Mouse (Mus musculus) limb, embryonic 12.5 days (tissue): ENCODE measurements around the gene Rnf8. TPM values are rescaled to one million over a fixed set of nuclear protein-coding genes. Genes with fewer than 3 reads are reported as not detected.

Experiments used
- microRNA-seq: library from miRNA; unstranded; fragments of <30 nt; microRNA quantifications from one replicate; pipeline ENCODE4, GENCODE M21; 2017
- polyA plus RNA-seq: library from polyadenylated mRNA; unstranded; fragments of >200 nt; fragmentation: Nextera tagmentation; extraction: Ambion mirVana; gene quantifications from 2 replicates; pipeline ENCODE4 v1.2.1, GENCODE M21; 2016

Gene Rnf8
- polyA plus RNA-seq, 1 experiment from 2014 or later: 102 TPM

Small RNA genes within 50 kb of the gene (microRNA-seq; reads per million reads assigned to microRNA genes)
- not detected for gene Mir7667

Other genes starting within 250 kb of the Rnf8 start
- gene Pim1, start 124.0 kb upstream of the Rnf8 start, polyA plus RNA-seq: 21.4 and 24.2 TPM in 2 replicates
- gene Gm17657, start 65.2 kb upstream of the Rnf8 start, polyA plus RNA-seq: not detected in 2 replicates
- 16.3 and 22.5 TPM in 2 replicates for gene Tbc1d22b, start 65.0 kb upstream of the Rnf8 start, polyA plus RNA-seq
- 1.8 and 2.4 TPM in 2 replicates for gene Tmem217, start 62.4 kb upstream of the Rnf8 start, polyA plus RNA-seq
- 3.2 and 3.7 TPM in 2 replicates for gene Gm28043, start 86 bp downstream of the Rnf8 start, polyA plus RNA-seq
- gene Cmtr1, start 45.8 kb downstream of the Rnf8 start, polyA plus RNA-seq: 138 and 147 TPM in 2 replicates
- 16.8 and 17.5 TPM in 2 replicates for gene Ccdc167, start 102.3 kb downstream of the Rnf8 start, polyA plus RNA-seq